Mouse (Mus musculus): ENCODE data around the gene Immt.
A peak's percentile ranks its signal among the peaks of the same experiment; 100 is the strongest.

Gene Immt

GRCm38 (mm10) chr6:71830690-71831580, at the start of gene Immt:
Gene Immt, plus strand, starts transcription at chr6:71831331.
- peak; percentile 86 to 93 for DNase-seq (ENCODE audit: low spot score in 2 of 2)

GRCm38 (mm10) chr6:71783165-71783564, 48.0 kb upstream of the Immt start:
- DNase-seq (ENCODE audit: low spot score in 2 of 2), result no peak

- no peak for DNase-seq (ENCODE audit: low spot score in 2 of 2)
Observed at GRCm38 (mm10) chr6:71788348-71788747, 42.8 kb upstream of the Immt start.

GRCm38 (mm10) chr6:71791771-71792170, 39.4 kb upstream of the Immt start:
- DNase-seq (ENCODE audit: low spot score in 2 of 2), result no peak

GRCm38 (mm10) chr6:71799391-71799790, 31.7 kb upstream of the Immt start:
- DNase-seq (ENCODE audit: low spot score in 2 of 2), result no peak

- DNase-seq (ENCODE audit: low spot score in 2 of 2), result no peak
Observed at GRCm38 (mm10) chr6:71801011-71801713, 30.0 kb upstream of the Immt start.

GRCm38 (mm10) chr6:71801714-71802094, 29.4 kb upstream of the Immt start:
- DNase-seq (ENCODE audit: low spot score in 2 of 2), result peak; percentile 25 to 41

- DNase-seq (ENCODE audit: low spot score in 2 of 2), result no peak
Observed at GRCm38 (mm10) chr6:71803609-71804008, 27.5 kb upstream of the Immt start.

GRCm38 (mm10) chr6:71804061-71804829, 26.9 kb upstream of the Immt start:
- DNase-seq (ENCODE audit: low spot score in 2 of 2), result peak; percentile 33 to 42

GRCm38 (mm10) chr6:71806713-71807112, 24.4 kb upstream of the Immt start:
- DNase-seq (ENCODE audit: low spot score in 2 of 2), result no peak

- DNase-seq (ENCODE audit: low spot score in 2 of 2), result no peak
Observed at GRCm38 (mm10) chr6:71809890-71810289, 21.2 kb upstream of the Immt start.

- no peak for DNase-seq (ENCODE audit: low spot score in 2 of 2)
Observed at GRCm38 (mm10) chr6:71812820-71813219, 18.3 kb upstream of the Immt start.

- no peak for DNase-seq (ENCODE audit: low spot score in 2 of 2)
Observed at GRCm38 (mm10) chr6:71819764-71820292, 11.3 kb upstream of the Immt start.

- DNase-seq (ENCODE audit: low spot score in 2 of 2), result no peak
Observed at GRCm38 (mm10) chr6:71823085-71823484, 8.0 kb upstream of the Immt start.

- peak; percentile 88 to 90 for DNase-seq (ENCODE audit: low spot score in 2 of 2)
Observed at GRCm38 (mm10) chr6:71823488-71823887, 7.6 kb upstream of the Immt start.

- DNase-seq (ENCODE audit: low spot score in 2 of 2), result no peak
Observed at GRCm38 (mm10) chr6:71823961-71824360, 7.2 kb upstream of the Immt start.

- DNase-seq (ENCODE audit: low spot score in 2 of 2), result no peak
Observed at GRCm38 (mm10) chr6:71826869-71827268, 4.3 kb upstream of the Immt start, which contains the start of gene Mrpl35. Gene Mrpl35, minus strand, starts transcription at chr6:71826969.

GRCm38 (mm10) chr6:71829768-71830167, 1.4 kb upstream of the Immt start:
- DNase-seq (ENCODE audit: low spot score in 2 of 2), result no peak

- DNase-seq (ENCODE audit: low spot score in 2 of 2), result peak; percentile 89 to 94
Observed at GRCm38 (mm10) chr6:71831581-71831960, 440 bp downstream of the Immt start.

- no peak for DNase-seq (ENCODE audit: low spot score in 2 of 2)
Observed at GRCm38 (mm10) chr6:71836811-71837210, 5.7 kb downstream of the Immt start.

- DNase-seq (ENCODE audit: low spot score in 2 of 2), result no peak
Observed at GRCm38 (mm10) chr6:71839815-71840214, 8.7 kb downstream of the Immt start.

Measured in frontal cortex, postnatal 25 days (tissue).